Mouse (Mus musculus) olfactory bulb, adult 2 months (tissue): ENCODE measurements around the gene Def8. TPM values are rescaled to one million over a fixed set of nuclear protein-coding genes. Genes with fewer than 3 reads are reported as not detected.
"Not testable (repeated sequence)": the region's sequence is repeated elsewhere in the genome, so short reads cannot be mapped to it uniquely, and the experiment has no call there.

Source experiments
- H3K27ac ChIP-seq: fragments of 200-500 bp; 2 replicates; pipeline ENCODE4 v1.5.1; 2012; ENCODE audit warnings: low read depth, low read length; ENCODE audit not compliant: insufficient read depth
- H3K4me1 ChIP-seq: fragments of 200-500 bp; 2 replicates; pipeline ENCODE4 v1.6.1; 2012; ENCODE audit warnings: low read length; ENCODE audit not compliant: control insufficient read depth, insufficient read depth
- H3K4me3 ChIP-seq: fragments of 200-500 bp; 2 replicates; pipeline ENCODE4 v1.5.1; 2012; ENCODE audit warnings: mild to moderate bottlenecking, low read depth, low read length, moderate library complexity; ENCODE audit not compliant: insufficient read depth
- CTCF ChIP-seq: fragments of 200-500 bp; IDR thresholded peaks from 2 replicates; pipeline ENCODE4 v1.5.1; 2012; ENCODE audit warnings: low read depth, mild to moderate bottlenecking, low read length, moderate library complexity; ENCODE audit not compliant: insufficient read depth
- POLR2A ChIP-seq: fragments of 200-500 bp; IDR thresholded peaks from 2 replicates; pipeline ENCODE4 v1.6.1; 2012; ENCODE audit warnings: mild to moderate bottlenecking, low read depth, low read length, moderate library complexity; ENCODE audit not compliant: insufficient read depth
- WGBS: fragments of 180-500 bp; shearing (Covaris S2); methylation state at CpG from one replicate; pipeline ENCODE4 v1.1.7; 2018; 5-methylcytosine and 5-hydroxymethylcytosine counted together
- polyA plus RNA-seq: library from polyadenylated mRNA; stranded (reverse); fragments of >200 nt; gene quantifications from 2 replicates; pipeline ENCODE4 v1.2.4, GENCODE M21; 2012; ENCODE audit warnings: low replicate concordance; ENCODE audit not compliant: missing spikeins, insufficient read depth, insufficient read length

The Def8 gene
- polyA plus RNA-seq, 1 experiment: not detected

DNA sequence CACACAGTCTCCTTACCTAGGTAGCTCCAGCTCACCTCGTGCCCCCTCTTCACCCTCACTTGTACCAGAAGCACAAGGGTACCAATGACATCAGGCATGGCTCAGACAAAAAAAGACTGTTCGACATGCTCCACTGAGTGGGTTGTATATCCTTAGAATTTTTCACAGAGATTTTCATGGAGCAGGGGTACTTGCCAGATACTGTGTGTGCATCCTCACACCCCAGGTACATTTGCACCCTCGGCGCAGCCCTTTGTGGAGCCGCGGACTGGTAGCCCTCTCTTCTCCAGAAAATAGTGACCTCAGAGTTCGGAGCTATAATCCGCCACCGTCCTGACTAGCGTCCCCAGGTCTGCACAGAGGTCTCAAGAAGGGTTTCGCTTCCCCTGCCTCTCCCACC lies 12.5 kb upstream of the Def8 start:
- 3% methylated on average over 11 of the region's 11 CpGs for WGBS
- Histone ChIP-seq H3K4me3 (peak overlapping the region; percentile 79), H3K27ac (peak overlapping the region; percentile 32; the same call in 1 of the 2 replicates), H3K4me1 (peaks cover 28% of the 10 kb centered on the region)
- no peak for TF ChIP-seq POLR2A

DNA sequence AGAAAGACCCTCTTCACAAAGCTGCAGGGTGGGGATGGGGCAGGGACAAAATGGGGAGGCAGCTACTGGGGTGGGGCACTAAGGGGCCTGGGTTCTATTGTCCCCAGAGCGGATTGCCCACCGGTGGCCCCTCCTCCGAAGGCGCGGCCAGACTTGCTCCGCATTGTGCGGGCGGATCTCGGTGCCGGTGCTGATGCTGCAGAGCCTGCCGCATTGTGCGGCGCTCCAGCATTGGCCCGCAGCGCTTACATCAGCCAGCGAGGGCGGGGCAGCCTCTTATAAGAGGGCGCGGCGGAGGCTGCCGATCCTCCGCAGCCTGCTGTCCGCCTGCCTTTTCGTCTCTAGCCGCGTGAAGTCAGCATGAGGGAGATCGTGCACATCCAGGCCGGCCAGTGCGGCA lies 12.1 kb upstream of the Def8 start, which contains the start of gene Tubb3:
Gene Tubb3, plus strand, starts transcription at position 179 of the 400 bp plus-strand sequence.
- Histone ChIP-seq H3K4me3 (peak within 1 kb of the TSS; percentile 79), H3K27ac (peak within 1 kb of the TSS; percentile 96), H3K4me1 (peaks cover 28% of the 10 kb centered on the region)
- under 1% methylated on average over 29 of the region's 29 CpGs for WGBS
- TF ChIP-seq CTCF (no peak), POLR2A (peak; percentile 96)

DNA sequence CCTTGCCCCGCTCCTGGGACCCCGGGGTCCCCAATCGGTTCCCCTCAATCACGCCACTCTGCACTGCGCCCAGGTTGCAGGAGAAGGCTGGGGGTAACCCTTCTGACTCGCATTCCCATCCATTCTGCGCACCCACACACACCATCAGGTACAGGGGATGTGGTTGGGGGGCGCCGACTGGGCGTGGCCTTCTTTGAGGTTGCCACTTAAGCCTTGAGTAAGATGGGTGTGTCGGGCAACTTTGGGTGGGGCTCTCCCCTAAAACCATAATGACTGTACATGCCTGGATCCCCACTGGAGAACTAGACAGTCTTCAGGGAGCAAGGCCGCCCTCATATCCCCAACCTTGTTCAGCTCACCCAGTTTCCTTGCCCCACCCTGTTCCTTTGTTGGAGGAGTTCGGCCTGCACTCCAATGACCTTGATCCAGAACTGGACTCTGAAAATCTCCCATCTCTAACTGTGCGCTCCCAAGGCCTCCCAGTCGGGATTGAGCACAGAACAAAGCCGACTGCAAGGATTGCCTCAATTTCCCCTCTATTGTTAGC lies 11.5 kb upstream of the Def8 start:
- H3K27ac ChIP-seq: peak overlapping the region; percentile 96
- WGBS: 1% methylated on average over 16 of the region's 16 CpGs
- TF ChIP-seq CTCF: no peak
- TF ChIP-seq POLR2A: no peak
- peaks cover 30% of the 10 kb centered on the region for H3K4me1 ChIP-seq
- H3K4me3 ChIP-seq: peak overlapping the region; percentile 79

DNA sequence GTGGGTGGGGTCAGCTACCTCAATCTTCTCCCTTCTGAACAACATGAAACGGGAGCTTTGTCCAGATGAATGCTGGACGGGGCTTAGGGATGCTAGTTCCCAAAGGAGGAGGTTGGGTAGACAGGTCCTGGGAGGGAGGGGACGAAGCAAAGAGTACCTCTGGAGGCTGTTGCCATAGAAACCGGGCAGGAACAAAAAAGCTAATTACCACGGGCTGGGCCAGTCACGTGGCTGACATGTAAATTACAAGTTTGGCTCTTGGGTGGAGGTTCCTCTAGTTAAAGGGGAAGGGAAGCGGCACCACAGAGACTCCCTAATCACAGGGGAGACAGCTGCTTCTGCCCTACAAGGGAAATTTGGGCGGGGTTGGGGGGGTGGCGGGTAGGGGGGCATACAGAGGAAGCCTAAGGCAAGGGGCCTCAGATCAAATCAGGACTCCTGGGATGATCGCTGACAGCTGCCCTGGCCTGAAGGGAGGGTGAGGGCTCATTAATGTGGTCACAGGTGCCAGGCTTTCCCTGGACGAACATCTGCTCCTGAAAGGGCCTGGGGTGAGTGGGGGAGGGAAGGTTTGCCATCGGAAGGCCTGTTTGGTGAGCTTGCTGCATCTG lies 10.7 kb upstream of the Def8 start:
- 3% methylated on average over 12 of the region's 12 CpGs for WGBS
- H3K4me3 ChIP-seq: peak overlapping the region; percentile 79
- peaks cover 30% of the 10 kb centered on the region for H3K4me1 ChIP-seq
- peak overlapping the region; percentile 96 for H3K27ac ChIP-seq
- no peak for TF ChIP-seq CTCF
- no peak; the same call in 1 of the 2 replicates for TF ChIP-seq POLR2A

DNA sequence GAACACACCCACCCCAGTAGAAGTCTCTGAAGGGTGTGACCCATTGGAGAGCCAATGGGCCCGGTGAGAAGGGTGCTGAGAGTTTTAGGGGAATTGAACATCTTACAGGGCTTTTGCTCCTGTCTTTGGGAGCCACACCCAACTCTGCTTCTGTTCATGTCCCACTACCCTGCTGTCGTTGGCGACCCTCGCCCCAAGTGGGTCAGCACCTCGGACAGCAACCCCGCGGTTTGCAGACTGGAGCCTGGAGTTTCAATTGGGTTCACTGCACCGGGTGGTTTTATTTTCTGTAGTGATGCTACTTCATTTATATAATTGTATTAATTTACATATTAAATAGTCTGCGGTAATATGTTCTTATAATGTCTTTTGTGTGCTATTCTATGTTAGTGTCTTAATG lies 9.1 kb upstream of the Def8 start:
- Histone ChIP-seq H3K4me1 (peaks cover 31% of the 10 kb centered on the region), H3K4me3 (peak overlapping the region; percentile 79), H3K27ac (no peak overlapping the region)
- TF ChIP-seq CTCF: no peak
- TF ChIP-seq POLR2A: no peak
- 5% methylated on average over 9 of the region's 9 CpGs for WGBS

DNA sequence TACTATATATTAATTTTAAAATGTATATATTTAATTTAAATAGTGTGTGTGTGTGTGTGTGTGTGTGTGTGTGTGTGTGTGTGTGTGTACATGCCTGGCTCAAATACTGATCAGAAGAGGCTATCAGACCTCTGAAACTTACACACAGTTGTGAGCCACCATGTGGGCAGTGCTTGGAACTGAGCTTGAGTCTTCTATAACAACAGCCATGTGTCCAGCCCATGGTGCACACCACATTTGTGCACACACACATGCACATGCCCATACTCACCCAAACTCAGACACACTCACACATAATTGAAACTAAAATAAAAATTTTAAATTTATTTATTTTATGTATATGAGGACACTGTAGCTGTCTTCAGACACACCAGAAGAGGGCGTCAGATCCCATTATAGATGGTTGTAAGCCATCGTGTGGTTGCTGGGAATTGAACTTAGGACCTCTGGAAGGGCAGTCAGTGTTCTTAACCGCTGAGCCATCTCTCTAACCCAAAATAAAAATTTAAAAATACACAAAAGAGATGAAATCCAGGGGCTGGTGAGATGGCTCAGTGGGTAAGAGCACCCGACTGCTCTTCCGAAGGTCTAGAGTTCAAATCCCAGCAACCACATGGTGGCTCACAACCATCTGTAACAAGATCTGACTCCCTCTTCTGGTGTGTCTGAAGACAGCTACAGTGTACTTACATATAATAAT lies 8.2 kb upstream of the Def8 start:
- not testable (repeated sequence) for H3K4me3 ChIP-seq, H3K27ac ChIP-seq
- peaks cover 27% of the 10 kb centered on the region for H3K4me1 ChIP-seq
- 71% methylated on average over 5 of the region's 5 CpGs for WGBS

DNA sequence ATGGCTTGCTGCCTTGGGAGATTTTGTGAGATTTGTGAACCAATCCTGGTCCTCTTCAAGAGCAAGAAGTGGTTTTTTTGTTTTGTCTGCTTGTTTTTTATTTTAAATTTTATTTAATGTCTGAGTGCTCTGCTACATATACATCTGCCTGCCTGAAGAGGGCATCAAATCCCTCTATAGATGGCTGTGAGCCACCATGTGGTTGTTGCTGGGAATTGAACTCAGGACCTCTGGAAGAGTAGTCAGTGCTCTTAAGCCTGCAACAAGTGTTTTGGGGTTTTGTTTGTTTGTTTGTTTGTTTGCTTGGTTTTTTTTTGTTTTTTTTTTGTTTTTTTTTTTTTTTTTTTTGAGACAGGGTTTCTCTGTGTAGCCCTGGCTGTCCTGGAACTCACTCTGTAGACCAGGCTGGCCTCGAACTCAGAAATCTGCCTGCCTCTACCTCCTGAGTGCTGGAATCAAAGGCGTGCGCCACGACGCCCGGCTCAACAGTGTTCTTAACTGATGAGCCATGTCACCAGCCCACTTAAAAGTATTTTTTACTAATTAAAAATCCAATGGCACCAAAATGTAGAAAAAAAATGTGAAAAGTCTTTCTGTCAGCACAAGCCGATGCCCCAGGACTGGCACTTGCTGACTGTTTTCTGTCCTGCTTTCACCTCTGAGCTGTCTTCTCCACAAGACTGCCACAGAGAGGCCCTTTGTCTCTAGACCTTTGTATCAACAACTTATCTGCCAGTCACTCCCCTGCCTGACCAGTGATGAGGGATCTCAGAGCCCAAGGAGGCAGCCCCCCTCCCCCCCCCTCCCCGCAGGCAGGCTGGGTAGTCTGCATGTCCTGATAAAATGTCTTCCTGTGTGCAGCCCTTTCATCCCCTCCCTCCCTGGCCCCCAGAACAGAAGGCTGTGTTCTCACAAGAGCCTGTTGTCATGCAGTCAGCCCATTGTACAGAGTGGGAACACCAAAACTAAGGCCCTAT lies 7.1 kb upstream of the Def8 start:
- no peak overlapping the region for H3K27ac ChIP-seq
- peaks cover 31% of the 10 kb centered on the region for H3K4me1 ChIP-seq
- TF ChIP-seq POLR2A: no peak
- no peak for TF ChIP-seq CTCF
- WGBS: 71% methylated on average over 8 of the region's 8 CpGs
- H3K4me3 ChIP-seq: no peak overlapping the region

DNA sequence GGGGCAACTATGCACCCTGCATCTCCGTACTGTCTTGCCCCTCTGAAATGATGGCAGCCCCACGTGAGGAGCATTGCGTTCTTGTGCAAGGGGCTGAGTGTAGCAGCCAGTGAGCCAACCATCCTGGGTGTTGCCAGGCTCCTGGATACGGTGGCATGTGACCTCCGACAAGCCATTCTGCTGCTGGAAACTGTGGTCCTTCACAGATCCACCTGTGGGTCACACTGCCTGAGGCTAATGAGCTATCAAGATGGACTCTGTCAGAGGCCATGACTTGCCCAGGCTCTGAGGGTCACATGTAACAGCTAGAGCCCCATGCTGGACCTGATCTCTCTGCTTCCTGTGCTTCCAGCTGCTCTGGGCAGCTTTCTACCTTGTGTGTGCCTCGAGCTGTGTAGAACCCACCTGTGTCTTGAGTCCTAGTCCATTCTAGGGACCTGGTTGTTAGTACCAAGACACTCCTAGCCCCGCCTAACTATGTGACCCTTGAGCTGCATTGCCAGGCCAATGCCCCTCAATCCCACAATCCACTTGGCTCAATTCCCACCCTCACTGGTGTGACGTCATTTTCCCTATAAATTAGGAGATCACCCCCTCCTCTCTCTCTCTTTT lies 6.3 kb upstream of the Def8 start:
- 54% methylated on average over 8 of the region's 8 CpGs for WGBS
- Histone ChIP-seq H3K27ac (no peak overlapping the region), H3K4me3 (no peak overlapping the region), H3K4me1 (peaks cover 35% of the 10 kb centered on the region)
- TF ChIP-seq CTCF (no peak), POLR2A (no peak)
